Mouse (Mus musculus) embryonic facial prominence, embryonic 12.5 days (tissue): ENCODE data around the gene Nsun2. TPM values are rescaled to one million over a fixed set of nuclear protein-coding genes. Genes with fewer than 3 reads are reported as not detected.

Experiments used
- ATAC-seq: fragments of 200-750 bp; cut with Nextera tagmentation; 2 replicates; pipeline ENCODE4 v1.8.0; 2017; ENCODE audit not compliant: insufficient number of reproducible peaks, insufficient read depth, low FRiP score, low TSS enrichment
- H3K27ac ChIP-seq: fragments of 300-500 bp; sonication (generic); 2 replicates; pipeline ENCODE4 v1.5.1; 2016; ENCODE audit warnings: mild to moderate bottlenecking
- H3K27me3 ChIP-seq: fragments of 300-500 bp; sonication (generic); 2 replicates; pipeline ENCODE4 v1.6.1; 2016; ENCODE audit warnings: mild to moderate bottlenecking, moderate library complexity
- H3K36me3 ChIP-seq: fragments of 300-500 bp; sonication (generic); 2 replicates; pipeline ENCODE4 v1.6.1; 2016; ENCODE audit warnings: mild to moderate bottlenecking
- H3K4me1 ChIP-seq: fragments of 300-500 bp; sonication (generic); 2 replicates; pipeline ENCODE4 v1.6.1; 2016
- H3K4me2 ChIP-seq: fragments of 300-500 bp; sonication (generic); replicated peaks from 2 replicates; pipeline ENCODE4 v1.6.1; 2016; ENCODE audit warnings: mild to moderate bottlenecking, moderate library complexity
- H3K4me3 ChIP-seq: fragments of 300-500 bp; sonication (generic); 2 replicates; pipeline ENCODE4 v1.5.1; 2016; ENCODE audit warnings: mild to moderate bottlenecking
- H3K9ac ChIP-seq: fragments of 300-500 bp; sonication (generic); 2 replicates; pipeline ENCODE4 v1.6.1; 2016; ENCODE audit warnings: mild to moderate bottlenecking, moderate library complexity
- H3K9me3 ChIP-seq: fragments of 300-500 bp; sonication (generic); 2 replicates; pipeline ENCODE4 v1.6.1; 2016; ENCODE audit warnings: mild to moderate bottlenecking, moderate library complexity
- WGBS: fragments of 180-500 bp; shearing (Covaris S2); methylation state at CpG from one replicate; pipeline ENCODE4 v1.1.7; 2016; 5-methylcytosine and 5-hydroxymethylcytosine counted together
- polyA plus RNA-seq: library from polyadenylated mRNA; unstranded; fragments of >200 nt; fragmentation: Nextera tagmentation; extraction: Ambion mirVana; gene quantifications from 2 replicates; pipeline ENCODE4 v1.2.1, GENCODE M21; 2016

The Nsun2 gene
- polyA plus RNA-seq, 1 experiment from 2014 or later, result 124 TPM

DNA sequence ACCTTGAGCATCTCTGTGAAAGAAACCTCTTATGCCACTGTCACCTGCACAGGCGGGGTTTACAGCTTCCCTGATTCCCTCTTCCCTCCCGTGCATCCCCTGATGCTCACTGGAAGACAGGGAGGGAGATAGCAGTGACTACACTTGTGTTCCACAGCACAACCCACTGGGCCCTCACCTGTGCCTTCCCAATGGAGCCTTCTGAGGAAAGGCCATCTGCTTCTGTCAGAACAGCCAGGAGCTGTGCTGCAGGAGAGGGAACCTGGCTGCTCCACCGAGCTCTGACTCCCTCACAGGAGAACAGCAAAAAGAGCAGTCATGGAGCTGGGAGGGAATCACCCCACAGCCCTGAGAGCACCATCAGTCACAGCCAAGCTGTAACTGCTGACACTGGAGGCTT lies 3.4 kb upstream of the Nsun2 start:
- WGBS, result 66% methylated on average over 3 of the region's 3 CpGs
- Histone ChIP-seq H3K9ac (no peak overlapping the region), H3K4me1 (peaks cover 37% of the 10 kb centered on the region), H3K27me3 (no peaks in the 10 kb centered on the region), H3K27ac (no peak overlapping the region), H3K9me3 (no peaks in the 10 kb centered on the region), H3K36me3 (peaks cover 12% of the 10 kb centered on the region), H3K4me3 (no peak overlapping the region), H3K4me2 (0 out of 2 replicates have a peak overlapping the region, but pooled peaks have one; percentile 94)
- no peak for ATAC-seq

DNA sequence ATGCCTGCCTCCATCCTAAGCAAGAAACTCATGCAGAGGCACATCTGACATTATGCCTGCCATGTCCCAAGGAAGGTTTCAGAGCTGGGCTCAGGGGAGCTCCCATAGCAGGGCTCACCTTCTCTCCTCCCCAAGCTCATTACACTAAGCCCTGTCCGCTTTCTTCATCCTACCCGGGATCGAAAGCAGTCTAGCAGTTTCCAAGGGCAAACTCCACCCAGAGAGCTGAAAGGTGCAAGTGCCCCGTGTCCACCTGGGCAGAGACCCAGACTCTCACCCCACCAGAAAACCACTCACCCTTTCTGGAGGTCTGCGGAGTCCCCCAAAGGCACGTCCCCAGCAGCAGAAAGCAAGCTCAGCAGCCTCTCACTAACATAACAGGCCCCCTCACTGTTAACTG lies 2.6 kb upstream of the Nsun2 start:
- no peaks in the 10 kb centered on the region for H3K27me3 ChIP-seq
- peak overlapping the region; percentile 94 for H3K4me2 ChIP-seq
- WGBS, result 85% methylated on average over 6 of the region's 6 CpGs
- H3K9me3 ChIP-seq, result no peaks in the 10 kb centered on the region
- H3K4me3 ChIP-seq, result peak overlapping the region; percentile 97
- ATAC-seq, result no peak
- peak overlapping the region; percentile 6; the same call in 1 of the 2 replicates for H3K9ac ChIP-seq
- peaks cover 38% of the 10 kb centered on the region for H3K4me1 ChIP-seq
- no peak overlapping the region for H3K27ac ChIP-seq
- peaks cover 12% of the 10 kb centered on the region for H3K36me3 ChIP-seq

DNA sequence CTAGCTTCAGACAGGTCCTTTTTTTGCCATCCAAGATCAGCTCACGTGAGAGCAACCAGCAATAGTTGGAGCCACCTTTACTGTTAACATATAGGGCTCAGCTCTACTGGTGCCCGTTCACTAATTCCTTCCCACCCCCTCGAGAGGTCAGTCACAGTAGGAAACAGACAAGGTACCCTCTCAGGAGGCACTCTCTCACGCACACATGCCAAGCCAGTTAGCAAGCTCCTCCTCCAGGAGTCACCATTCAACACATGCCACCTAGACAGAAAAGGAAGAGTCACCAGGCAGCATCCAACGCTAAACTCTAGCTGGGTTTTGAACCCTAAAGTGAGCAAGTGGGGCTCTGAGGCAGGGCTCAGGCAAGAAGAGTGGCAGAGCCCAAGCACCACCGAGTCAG lies 2.1 kb upstream of the Nsun2 start:
- Histone ChIP-seq H3K4me3 (peak overlapping the region; percentile 97), H3K4me1 (peaks cover 37% of the 10 kb centered on the region), H3K4me2 (peak overlapping the region; percentile 94), H3K27me3 (no peaks in the 10 kb centered on the region), H3K9me3 (no peaks in the 10 kb centered on the region), H3K27ac (no peak overlapping the region), H3K9ac (peak overlapping the region; percentile 6; the same call in 1 of the 2 replicates), H3K36me3 (peaks cover 12% of the 10 kb centered on the region)
- 47% methylated on average over 6 of the region's 6 CpGs for WGBS
- no peak for ATAC-seq

DNA sequence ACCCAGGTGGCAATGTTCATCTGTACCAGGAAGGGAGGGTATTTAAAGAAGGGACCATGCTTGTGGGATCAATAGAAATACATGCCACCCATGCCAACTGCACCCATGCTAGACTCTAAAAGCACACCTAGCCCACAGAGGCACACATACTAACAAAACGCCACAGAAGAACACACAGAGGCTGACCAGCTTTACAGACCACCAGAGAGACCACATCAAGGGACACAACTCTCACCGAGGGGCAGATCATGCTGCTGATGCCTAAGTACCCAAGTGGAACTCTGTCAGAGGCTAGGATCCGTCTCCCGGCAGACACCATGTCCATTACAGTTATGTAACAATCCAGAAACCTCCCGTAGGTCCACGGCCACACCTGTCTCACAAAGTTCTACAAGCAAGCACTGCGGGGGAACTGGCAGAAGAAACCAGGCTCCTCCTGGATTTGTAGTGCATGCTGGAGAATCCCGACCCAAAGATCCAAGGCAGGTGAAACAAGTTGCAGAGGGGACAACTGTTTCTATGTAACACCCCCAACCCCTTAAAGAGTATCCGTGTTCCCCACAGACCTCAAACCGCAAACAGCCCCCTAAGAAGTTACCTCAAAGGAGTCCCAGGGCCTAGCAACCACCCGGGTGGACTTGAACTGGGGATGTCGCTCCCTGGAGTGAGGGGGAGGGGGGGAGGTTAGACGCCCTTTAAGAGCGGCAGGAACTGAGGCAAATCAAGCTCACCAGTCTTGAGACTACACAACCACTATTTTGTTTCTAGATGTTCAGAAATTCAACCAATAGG lies 1.2 kb upstream of the Nsun2 start:
- Histone ChIP-seq H3K27ac (no peak overlapping the region), H3K9ac (peak overlapping the region; percentile 90)
- no peak for ATAC-seq

GRCm38 (mm10) chr13:69532893-69533404 lies 597 bp upstream of the Nsun2 start:
- WGBS, result 2% methylated on average over 9 of the region's 9 CpGs
- H3K4me1 ChIP-seq, result peaks cover 36% of the 10 kb centered on the region
- ATAC-seq, result no peak
- peak overlapping the region; percentile 97 for H3K4me3 ChIP-seq
- peak overlapping the region; percentile 90 for H3K9ac ChIP-seq
- peak overlapping the region; percentile 94 for H3K4me2 ChIP-seq
- no peaks in the 10 kb centered on the region for H3K27me3 ChIP-seq
- H3K27ac ChIP-seq, result 0 out of 2 replicates have a peak overlapping the region, but pooled peaks have one; percentile 92
- no peaks in the 10 kb centered on the region for H3K9me3 ChIP-seq
- peaks cover 12% of the 10 kb centered on the region for H3K36me3 ChIP-seq

More for the DNA sequence above, 1.2 kb upstream of the Nsun2 start:
- Histone ChIP-seq H3K9me3 (no peaks in the 10 kb centered on the region), H3K4me1 (peaks cover 36% of the 10 kb centered on the region), H3K36me3 (peaks cover 12% of the 10 kb centered on the region), H3K27me3 (no peaks in the 10 kb centered on the region), H3K4me3 (peak overlapping the region; percentile 97), H3K4me2 (peak overlapping the region; percentile 94)
- WGBS, result 23% methylated on average over 14 of the region's 14 CpGs

DNA sequence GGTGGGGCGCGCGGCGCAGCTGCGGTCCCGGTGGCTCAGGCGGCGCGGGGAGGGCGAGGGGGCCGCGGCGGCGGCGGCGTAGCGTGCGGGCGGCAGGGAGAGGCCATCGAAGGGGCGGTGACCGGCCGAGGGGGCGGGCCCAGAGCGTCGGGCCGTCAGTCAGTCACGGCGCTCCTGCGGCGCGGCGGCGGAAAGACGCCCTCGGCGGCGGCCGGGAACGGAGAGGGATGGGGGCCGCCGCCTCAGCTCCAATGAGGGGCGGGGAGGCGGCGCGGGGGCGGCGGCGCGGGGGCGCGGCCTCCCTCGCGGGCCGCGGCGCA lies 748 bp downstream of the Nsun2 start, which contains the start of gene Tent4a:
TSS of gene Tent4a (minus strand) at position 284 of the 320 bp plus-strand sequence.
- Histone ChIP-seq H3K27ac (peak within 1 kb of the TSS; percentile 92), H3K9me3 (no peaks in the 10 kb centered on the region), H3K36me3 (peaks cover 12% of the 10 kb centered on the region), H3K9ac (peak within 1 kb of the TSS; percentile 90), H3K4me1 (peaks cover 46% of the 10 kb centered on the region), H3K4me2 (peak within 1 kb of the TSS; percentile 94), H3K4me3 (peak within 1 kb of the TSS; percentile 97), H3K27me3 (no peaks in the 10 kb centered on the region)
- WGBS, result under 1% methylated on average over 27 of the region's 57 CpGs
- peak; percentile 79 for ATAC-seq

GRCm38 (mm10) chr13:69534654-69535551 lies 1.4 kb downstream of the Nsun2 start:
- Histone ChIP-seq H3K9me3 (no peaks in the 10 kb centered on the region), H3K27ac (peak overlapping the region; percentile 92), H3K4me3 (peak overlapping the region; percentile 97), H3K4me1 (peaks cover 50% of the 10 kb centered on the region), H3K36me3 (peaks cover 8% of the 10 kb centered on the region), H3K27me3 (no peaks in the 10 kb centered on the region), H3K9ac (peak overlapping the region; percentile 90), H3K4me2 (peak overlapping the region; percentile 66)
- ATAC-seq, result peak; percentile 94
- WGBS, result under 1% methylated on average over 78 of the region's 86 CpGs

- Histone ChIP-seq H3K27me3 (no peaks in the 10 kb centered on the region), H3K4me2 (peak overlapping the region; percentile 66), H3K4me3 (no peak overlapping the region), H3K4me1 (peaks cover 44% of the 10 kb centered on the region), H3K36me3 (no peaks in the 10 kb centered on the region), H3K9ac (no peak overlapping the region), H3K9me3 (no peaks in the 10 kb centered on the region), H3K27ac (no peak overlapping the region)
- WGBS, result 65% methylated on average over 4 of the region's 4 CpGs
- ATAC-seq, result no peak
Measured at GRCm38 (mm10) chr13:69536021-69536420, 2.5 kb downstream of the Nsun2 start.

DNA sequence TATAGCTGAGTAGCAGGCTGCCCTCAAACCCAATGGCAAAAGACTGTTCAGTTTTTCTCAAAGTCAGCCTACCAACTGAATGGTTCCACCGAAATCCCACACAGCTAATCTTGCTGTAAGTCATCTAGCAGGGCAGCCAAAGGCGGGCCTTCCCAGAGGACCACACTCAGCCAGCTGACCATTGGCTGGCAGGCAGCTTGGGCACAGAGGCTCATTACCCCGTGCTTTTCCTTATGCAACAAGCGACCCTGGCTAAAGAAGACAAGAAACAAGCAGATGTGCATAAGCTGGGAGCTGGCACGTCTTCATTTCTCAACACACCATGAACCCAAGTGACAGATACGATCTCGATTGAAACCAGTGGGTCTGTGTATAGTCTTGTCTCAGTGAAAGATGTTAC lies 3.8 kb downstream of the Nsun2 start:
- no peak for ATAC-seq
- Histone ChIP-seq H3K4me2 (no peak overlapping the region), H3K4me3 (no peak overlapping the region), H3K9ac (no peak overlapping the region), H3K4me1 (peaks cover 30% of the 10 kb centered on the region), H3K27me3 (no peaks in the 10 kb centered on the region), H3K36me3 (no peaks in the 10 kb centered on the region), H3K9me3 (no peaks in the 10 kb centered on the region), H3K27ac (no peak overlapping the region)
- 80% methylated on average over 7 of the region's 7 CpGs for WGBS

DNA sequence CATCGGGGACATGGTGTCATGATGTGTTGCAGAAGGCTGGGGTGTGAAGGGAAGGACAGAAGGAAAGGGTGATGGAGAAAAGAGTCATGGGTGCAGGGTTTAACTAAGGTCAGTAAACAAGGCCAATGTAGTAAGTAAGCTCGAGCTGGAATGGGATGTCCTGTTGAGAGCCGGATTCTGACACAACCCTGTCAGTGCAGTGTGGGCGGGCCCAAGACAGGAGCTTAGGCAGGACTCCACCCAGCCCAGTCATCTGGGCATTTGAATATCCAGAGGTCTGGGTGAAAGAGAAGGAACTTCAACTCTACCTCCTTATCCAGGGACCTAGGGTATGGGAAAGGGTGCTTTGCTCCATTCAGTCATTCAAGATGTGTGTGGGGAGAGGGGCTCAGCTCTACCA lies 4.8 kb downstream of the Nsun2 start:
- no peaks in the 10 kb centered on the region for H3K27me3 ChIP-seq
- no peak for ATAC-seq
- H3K4me3 ChIP-seq, result no peak overlapping the region
- no peak overlapping the region for H3K9ac ChIP-seq
- WGBS, result 18% methylated on average over 4 of the region's 4 CpGs
- H3K36me3 ChIP-seq, result no peaks in the 10 kb centered on the region
- peaks cover 31% of the 10 kb centered on the region for H3K4me1 ChIP-seq
- no peaks in the 10 kb centered on the region for H3K9me3 ChIP-seq
- no peak overlapping the region; the same call in 1 of the 2 replicates for H3K27ac ChIP-seq
- 0 out of 2 replicates have a peak overlapping the region, but pooled peaks have one; percentile 3 for H3K4me2 ChIP-seq

- Histone ChIP-seq H3K36me3 (no peaks in the 10 kb centered on the region), H3K9me3 (no peaks in the 10 kb centered on the region), H3K4me3 (no peak overlapping the region), H3K27ac (no peak overlapping the region), H3K27me3 (no peaks in the 10 kb centered on the region), H3K4me1 (peaks cover 24% of the 10 kb centered on the region), H3K4me2 (no peak overlapping the region), H3K9ac (no peak overlapping the region)
- WGBS, result 84% methylated on average over 6 of the region's 6 CpGs
- no peak for ATAC-seq
Measured at GRCm38 (mm10) chr13:69541209-69541608, 7.7 kb downstream of the Nsun2 start.
